Mouse (Mus musculus) layer of hippocampus, adult 11-12 months (tissue): ENCODE measurements around the gene Ggt7.
"Not testable (repeated sequence)": the region's sequence is repeated elsewhere in the genome, so short reads cannot be mapped to it uniquely, and the experiment has no call there.

Experiments
- DNase-seq: peaks from one replicate; pipeline ENCODE4 v3.0.0; 2022; ENCODE audit warnings: low spot score

The Ggt7 gene

DNA sequence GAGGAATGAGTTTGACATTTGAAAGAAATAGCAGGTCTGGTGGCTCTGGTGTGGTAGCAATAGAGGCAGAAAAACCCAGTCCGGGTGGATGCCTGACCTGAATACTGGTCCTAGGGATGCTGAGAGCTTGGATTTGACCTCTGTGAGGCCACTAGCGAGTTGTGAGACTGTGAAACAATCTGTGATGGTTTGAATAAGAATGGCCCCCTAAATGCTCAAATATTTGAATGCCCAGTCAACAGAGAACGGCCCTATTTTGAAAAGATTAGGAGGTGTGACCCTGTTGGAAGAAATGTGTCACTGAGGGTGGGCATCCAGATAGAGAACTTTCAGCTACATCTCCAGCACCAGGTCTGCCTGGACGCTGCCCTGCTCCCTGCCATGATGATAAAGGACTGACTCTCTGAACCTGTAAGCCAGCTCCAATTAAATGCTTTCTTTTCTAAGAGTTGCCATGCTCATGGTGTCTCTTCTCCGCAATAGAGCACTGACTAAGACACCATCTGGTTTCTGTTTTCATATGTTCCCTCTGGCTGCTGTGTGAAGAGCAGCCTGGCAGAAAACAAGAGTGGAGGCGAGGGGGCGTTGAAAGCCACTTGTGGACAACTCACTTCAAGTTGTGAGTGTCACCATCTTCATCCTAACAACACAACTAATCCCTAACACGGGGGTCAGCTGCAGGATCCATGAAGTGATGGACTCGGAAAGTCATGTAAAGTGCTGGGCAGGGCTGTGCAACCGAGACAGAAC is 10.1 kb downstream of the Ggt7 start:
- DNase-seq, result peak; percentile 51

DNA sequence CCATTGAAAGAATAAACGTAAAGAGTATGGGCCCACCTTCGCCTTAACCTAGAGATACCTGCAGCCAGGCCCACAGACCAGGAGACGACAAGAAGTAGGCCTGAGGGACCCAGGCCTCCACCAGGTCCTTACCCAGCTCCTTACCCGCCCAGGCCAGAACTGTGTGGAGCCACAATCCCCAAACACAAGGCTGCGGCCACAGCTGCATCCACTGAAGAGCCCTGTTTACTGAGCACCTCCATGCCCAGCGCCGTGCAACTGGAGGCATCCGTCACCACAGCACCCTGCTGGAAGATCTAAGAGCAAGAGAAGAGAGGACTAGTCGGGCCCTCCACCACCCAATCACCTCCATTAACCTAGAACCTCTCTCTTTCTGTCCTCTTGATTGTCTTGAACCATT is 12.2 kb downstream of the Ggt7 start:
- no peak for DNase-seq

DNA sequence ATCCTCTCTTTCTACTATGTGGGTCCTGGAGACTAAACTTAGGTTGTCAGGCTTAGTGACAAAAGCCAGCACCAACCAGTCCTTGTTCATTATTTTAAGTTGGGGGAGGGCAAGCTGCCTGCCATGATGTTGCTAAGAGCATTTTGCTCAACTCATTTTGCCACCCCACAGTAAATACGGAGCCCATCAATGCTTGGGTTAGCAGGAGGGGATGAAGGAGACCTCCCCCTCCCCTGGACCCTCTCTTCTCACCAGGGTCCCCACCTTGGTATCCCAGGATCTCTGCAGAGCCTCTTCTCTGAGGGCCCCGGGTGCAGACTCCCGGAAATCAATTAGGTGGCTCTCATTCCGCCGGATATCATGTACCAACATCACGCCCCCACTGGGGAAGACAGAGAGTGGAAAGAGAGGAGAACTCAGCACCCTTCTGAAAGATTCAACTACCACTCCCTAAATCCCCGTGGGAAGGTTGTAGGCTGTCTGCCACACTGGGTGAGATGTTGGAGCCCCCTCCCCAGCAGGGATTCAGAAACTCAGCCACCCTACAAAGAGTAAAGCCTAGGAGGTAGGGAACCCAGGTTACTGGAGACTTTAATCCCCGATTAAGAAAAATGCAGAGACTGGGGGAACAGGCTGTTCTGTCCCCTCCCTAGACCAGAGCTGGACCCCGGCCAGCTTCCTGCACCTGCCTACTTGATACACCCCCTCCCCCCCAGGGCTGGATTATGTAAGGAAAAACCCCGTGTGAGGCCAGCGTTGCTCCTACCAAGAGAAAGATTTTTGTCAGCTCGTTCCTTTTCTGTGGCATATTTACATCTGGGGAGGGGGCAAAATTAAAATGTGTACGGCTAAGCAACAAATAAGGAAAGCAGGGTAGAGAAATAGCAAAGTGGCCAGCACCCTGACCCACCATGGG is 13.3 kb downstream of the Ggt7 start:
- DNase-seq, result no peak

DNA sequence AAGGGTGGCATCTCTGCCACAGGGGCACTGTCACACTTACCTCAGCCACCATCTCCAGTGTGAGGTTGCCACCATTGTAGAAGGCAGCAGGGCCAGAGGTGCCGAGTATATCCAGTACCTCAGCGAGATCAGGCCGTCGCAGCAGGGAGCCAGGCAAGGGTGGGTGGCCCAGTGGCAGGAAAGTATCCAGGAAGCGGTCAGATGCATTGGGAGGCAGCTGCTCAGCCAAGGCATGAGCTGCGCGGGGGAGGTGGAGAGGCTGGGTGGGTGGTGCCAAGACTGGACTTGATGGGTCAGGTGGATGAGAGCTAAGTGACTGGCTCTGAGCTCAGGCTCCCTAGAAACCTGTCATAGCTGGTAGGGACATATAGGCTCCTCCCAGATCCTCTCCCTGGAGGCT is 15.4 kb downstream of the Ggt7 start:
- no peak for DNase-seq

DNA sequence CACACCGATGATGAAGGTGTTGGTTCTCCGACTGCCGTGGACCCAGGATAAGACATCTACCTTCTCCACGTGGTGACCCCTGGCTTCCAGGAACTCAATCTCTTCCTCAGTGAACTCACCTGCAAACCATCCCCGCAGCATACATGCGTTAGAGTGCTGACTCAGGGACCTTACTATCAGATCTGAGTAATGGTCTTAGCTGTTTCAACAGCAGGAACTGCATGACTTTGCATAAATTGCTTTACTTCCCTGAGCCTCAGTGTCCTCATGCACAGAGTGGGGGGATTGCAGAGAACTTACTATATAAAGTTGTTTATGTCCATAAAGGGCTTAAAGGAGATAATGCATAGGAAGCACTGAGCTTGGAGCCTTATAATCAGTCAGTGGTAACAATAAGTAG is 27.0 kb downstream of the Ggt7 start:
- DNase-seq, result no peak

DNA sequence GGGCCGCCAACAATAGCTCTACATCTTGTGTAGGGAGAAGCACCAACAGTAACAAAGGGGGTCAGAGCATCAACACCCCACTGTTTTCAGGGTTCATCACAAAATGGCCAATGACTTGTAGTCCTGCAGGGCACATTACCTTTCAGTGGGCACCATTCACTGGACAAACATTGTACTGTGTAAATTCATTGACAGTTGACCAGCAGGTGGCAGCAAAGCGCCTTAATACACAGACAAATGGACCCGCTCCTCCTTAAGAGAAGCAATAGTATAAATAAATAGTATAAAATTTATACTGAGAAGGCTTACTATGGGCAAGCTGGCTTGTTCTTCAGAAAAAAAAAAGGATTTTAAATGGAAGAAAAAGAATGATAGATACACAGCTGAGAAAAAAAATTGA is 36.0 kb downstream of the Ggt7 start:
- peak; percentile 56 for DNase-seq

DNA sequence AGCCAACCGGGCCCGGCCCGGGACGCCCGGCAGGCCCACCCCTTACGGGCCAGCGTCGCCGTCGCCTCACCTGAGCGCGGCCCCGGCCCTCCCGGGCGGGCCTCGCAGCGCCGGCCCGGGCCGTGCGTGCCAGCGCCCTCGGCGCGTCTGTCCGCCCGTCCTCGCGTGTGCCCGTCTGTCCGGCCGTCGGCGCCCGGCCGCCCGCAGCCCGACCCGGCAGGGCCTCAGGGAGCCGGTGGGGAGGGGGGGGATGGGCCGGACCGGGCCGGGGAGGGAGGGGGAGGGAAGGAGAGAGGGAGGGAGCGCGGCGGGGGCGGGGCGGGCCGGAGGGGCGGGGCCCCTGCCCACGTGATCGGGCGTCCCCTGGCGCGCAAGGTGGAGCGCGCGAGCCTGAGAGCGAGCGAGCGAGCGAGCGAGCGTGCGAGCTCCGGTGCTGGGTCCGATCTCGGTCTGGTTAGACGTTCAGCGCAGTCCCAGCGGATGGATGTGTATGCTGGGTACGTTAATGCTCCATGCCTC is 44.4 kb downstream of the Ggt7 start, which contains the start of gene Ncoa6:
Ncoa6 (minus strand) TSS at position 325 of the 519 bp plus-strand sequence.
- DNase-seq, result peak; percentile 58

DNA sequence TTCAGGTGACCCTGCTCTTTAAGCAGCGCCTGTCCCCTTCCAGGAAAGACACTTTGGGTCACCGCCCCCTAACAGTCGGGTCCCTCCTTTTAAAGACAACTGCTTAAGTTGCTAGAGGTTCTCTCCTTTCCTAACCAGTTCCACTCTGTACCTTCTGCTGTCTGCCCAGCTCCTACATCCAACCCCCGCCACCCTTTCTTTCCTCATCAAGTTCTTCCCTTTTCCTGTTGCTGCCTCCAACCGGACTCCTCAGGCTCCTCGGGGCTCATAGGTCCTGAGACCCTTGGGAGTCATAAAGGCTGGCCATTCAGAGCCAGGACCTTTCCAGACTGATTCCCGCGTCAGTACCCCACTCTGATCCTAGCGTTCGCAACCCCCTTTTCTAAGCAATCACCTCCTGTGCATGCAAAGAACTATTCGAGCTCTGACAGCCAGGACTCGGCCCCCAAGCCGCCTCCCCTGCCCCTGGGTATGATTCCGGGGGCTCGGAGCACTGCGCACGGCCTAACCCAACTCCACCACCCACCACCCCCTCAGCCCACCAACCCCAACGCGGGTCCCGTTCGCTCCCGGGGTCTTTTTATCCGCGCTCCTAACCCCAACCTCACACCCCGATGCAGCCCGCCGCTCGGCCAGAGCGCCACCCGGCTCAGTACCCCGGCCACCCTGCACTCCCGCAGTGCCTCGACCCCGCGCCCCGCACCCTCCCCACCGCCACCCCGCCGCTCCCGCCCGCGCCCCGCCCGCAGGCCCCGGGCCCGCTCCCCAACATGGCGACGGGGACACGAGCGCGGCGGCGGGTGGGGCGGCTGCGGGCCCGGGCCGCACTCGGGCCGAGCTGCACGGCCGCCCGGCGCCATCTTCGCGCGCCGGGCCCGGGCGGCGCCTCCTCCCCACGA is 45.1 kb downstream of the Ggt7 start:
- peak; percentile 24 for DNase-seq

DNA sequence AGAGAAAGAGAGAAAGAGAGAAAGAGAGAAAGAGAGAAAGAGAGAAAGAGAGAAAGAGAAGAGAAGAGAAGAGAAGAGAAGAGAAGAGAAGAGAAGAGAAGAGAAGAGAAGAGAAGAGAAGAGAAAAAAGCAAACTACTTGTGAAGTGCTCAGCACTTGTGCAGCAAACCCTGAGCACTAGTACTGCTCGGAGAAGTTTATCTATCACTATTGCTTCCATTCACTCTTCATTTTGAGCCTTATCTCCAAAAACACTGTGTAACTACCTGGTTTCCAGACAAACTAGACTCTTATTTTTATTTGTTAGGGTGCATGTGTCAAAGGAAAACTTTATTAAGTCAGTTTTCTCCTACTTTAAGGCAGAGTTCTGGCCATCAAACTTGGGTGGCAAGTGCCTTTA is 51.2 kb downstream of the Ggt7 start:
- no peak for DNase-seq

DNA sequence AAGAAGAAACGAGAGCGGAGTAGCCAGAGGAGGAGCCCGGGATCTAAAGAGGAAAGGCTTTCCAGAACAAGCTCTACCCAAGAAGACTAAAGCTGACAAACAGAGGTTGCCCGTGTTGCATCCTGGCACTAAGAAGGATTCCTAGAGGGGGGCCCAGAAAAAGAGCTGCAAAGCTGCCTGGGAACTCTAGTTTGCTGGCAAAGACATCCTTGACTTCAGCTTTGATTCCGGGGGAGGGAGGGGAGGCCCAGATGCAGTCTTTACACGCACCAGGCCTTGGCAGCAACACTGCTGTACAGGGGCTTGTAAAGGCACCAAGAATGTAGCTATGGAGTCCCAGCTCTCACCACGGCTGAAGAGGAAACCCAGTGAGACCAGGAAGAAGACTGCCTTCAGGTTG is 64.4 kb downstream of the Ggt7 start:
- DNase-seq, result no peak

DNA sequence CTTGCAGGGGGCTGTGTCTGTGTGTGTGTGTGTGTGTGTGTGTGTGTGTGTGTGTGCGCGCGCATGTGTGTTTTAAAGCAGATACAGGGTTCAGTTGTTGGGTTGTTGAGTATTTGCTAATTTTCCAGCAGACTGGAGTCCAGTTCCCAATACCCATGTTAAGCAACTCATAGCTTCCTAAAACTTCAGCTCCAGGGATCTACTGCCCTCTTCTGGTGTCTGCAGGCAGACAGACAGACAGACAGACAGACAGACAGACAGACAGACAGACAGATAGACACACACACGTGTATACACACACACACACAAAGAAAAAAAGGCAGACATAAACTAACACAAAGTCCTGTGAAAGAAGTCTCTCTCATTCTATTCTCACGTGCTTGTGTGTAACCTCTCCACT is 66.8 kb downstream of the Ggt7 start:
- no peak for DNase-seq

DNA sequence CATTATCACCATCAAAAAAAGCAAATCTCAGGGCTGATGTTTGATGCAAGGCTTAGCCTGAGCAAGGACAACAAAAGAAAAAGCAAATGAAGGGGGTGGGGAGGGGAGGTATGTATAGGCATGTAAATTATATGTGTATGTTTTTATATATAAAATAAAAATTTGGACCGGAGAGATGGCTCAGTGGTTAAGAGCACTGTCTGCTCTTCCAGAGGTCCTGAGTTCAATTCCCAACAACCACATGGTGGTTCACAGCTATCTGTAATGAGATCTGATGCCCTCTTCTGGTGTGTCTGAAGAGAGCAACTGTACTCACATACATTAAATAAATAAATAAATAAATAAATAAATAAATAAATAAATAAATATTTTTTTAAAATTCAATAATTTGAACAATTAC is 70.1 kb downstream of the Ggt7 start:
- DNase-seq, result not testable (repeated sequence)

DNA sequence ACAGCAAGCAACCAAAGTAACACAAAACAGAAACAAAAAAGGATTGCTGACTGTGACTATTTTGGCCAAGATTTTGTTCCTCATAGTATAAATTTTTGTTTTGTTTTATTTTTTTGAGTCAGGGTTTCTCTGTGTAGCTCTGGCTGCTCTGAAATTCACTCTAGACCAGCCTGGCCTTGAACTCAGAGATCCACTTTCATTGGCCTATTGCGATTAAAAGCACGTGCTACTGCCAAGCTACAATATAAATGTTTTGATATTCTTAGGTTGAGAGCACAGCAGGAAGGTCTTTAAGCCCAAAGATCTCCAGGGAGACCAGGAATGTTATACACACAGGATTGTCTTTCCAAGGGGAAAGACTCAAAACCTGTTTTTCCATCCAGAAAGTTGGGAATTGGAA is 74.6 kb downstream of the Ggt7 start:
- no peak for DNase-seq

DNA sequence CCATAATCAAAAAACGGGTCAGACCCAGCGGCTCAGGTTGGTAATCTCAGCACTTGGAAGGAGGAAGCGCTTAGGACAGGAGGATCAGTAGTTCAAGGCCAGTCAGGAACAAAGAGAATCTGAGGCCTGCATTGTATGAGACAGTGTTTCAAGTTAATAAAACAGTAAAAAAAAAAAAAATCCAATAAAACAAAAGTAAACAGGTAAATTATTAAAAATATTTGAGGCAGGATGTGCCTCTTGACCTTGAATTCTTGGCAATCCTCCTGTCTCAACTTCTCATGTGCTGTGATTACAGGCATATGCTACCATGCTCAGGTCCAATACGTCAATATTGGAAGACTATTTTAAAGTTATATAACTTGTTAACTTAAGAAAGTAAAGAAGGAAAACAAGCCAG is 75.1 kb downstream of the Ggt7 start:
- no peak for DNase-seq
